Mouse (Mus musculus) kidney, adult 18-20 months (tissue): ENCODE data around the gene Gstk1.

Source experiments
- DNase-seq: peaks from one replicate; pipeline ENCODE4 v3.0.0; 2021

Gene Gstk1

DNA sequence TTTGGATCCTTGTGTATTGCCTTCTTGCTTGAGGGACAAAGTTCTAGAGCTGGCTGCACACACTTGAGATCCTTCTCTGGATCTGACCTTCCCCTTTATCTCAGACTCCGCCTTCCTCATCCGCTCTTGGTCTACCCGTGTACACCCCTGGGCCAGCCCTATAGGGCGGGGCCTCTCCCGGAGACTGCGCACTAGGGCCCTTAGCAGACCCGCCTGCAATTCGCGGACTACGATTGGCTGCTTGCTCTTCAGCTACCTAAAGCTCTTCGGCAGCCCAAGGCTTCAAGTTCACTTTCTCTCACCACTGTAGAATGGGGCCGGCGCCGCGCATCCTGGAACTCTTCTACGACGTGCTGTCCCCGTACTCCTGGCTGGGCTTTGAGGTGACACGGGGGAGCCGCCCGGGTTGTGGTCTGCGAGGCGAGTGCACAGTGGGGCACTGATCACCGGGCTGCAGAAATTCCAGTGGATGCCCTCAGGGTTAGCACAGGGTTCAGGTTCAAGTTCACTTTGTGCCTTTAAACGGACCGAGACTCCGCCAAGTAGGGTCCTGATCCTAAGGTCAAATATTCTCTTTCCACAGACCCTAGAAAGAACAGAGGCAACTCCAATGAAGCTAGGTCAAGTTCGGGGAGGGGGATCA, at the start of gene Gstk1:
Gstk1 (plus strand) TSS at position 225 of the 643 bp plus-strand sequence.
- peak; percentile 86 for DNase-seq

DNA sequence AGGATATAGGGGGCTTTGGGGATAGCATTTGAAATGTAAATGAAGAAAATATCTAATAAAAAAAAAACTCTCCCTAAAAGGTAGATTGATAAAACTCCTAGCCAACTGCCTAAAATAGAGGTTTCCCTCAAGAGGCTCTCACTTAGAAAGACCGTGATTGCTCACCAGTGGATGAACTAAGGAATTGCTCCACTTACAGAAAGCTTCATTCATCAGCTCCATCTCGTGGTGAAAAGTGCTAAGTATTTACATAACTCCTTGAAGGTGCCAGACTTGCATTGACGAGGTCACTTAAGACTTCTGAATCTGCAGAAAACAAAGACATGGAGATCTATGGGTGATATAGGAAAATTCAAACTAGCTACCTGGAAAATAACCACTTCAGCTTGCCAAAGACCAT, 48.0 kb upstream of the Gstk1 start:
- DNase-seq: no peak

DNA sequence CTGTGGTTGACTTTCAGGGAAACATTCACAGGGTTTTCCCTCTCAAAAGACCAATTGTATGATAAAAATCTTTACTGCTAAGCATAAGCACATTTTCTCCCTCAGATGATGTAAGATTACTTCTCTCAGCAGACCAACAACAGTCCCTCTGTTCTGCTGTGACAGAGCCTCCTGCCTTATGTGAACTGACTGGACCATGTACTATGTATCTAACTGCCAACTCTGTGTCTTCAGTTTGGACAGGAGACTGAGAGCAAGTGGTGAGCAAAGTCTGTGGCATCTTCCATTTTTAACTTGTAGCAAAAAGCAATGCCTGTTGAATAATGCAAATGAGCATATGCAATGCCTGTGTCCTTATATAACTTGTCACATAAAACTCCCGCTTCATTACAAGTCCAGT, 46.2 kb upstream of the Gstk1 start:
- no peak for DNase-seq

DNA sequence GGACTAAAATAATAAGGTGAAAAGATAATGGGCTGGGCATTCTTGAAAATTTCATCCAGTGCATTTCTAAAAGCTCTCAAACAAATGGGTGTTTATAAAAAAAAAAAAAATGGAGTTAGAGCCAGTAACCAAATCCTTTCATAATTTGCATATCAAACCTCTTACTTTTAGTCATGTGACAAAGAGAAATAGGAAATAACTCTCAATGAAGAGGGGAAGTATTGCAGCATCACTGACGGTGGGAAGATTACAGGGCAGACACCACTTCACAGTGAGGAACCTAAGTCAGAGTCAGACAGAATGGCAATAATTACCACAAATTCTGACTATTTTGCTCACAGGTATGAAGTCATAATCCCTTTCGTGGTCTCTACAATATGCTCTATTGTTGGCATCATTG, 30.7 kb upstream of the Gstk1 start, which contains the start of gene Tas2r144:
Tas2r144 (plus strand) TSS at position 301 of the 400 bp plus-strand sequence.
- DNase-seq: no peak

DNA sequence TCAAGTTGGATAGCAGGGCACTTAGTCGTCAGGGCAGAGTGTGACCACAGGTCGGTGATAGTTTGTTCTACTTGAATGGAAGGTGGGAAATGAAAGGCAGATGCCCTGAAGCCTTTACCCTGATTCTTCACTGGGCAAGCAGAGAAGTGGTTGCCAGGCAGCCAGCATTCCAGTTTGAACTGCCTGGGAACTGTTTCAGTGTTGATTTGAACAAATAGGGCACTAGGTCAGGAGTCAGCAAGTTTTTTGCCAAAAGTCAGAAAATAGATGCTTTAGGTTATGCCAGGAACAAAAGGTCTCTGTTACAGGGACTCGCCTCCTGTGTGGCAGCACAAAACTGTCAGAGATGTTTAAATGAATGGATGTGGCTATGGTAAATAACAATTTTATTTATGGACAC, 23.4 kb upstream of the Gstk1 start:
- DNase-seq: peak; percentile 33

DNA sequence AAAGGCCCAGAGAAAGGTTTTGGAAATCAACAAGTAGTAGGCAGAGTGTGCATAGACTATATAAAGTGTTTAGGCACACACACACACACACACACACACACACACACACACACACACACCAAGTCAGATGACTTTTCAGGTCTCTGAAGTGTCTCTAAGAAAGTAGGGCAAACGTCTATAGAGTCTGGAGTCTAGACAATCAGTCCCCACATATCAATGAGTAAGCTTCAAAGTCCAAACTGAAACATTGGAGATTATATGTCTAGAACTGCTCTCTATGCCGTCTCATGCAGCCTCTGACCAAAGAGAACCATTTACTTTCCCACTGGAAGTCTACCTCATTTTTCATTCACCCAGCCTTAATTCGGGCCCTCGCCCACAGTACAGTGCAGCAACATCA, 20.7 kb upstream of the Gstk1 start:
- DNase-seq: no peak

DNA sequence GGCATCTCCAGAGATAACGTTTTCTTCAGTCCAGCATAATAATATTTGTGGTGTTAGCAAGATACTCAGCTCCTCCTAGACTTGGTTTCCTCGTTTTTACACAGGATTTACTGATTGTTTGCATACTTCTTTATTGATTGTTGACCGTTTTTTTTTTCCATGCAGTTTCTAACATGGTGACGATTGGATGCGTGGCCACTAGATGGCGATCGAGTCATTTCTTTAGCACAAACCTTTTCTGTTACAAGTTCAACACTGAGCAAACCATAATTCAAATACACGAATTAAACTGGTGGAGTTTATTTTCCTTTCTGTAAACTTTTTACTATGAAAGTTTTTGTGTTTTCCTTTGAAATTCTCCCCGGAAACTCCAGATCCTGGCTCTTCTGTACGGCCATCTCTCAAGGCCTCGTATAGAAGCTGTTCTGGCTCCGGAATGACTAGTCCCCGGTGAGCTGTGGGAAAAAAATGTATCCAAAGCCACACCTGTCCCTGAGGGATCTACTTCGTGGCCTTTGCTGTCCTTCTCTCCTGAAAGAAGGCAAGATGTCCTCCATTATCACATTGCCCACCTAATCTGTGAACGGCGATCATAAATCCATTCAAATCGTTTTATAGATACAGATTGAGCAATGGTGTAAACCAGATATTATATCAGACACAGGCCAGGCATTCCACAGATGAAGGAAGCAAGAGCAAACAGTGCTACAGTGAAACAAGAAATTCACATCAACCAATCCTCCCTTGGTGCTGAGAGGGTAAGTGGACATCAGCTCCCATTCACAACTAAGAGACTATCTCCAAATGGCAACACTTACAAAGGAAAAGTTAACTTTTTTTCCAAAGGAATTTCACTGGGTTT, 18.3 kb upstream of the Gstk1 start:
- peak; percentile 75 for DNase-seq

DNA sequence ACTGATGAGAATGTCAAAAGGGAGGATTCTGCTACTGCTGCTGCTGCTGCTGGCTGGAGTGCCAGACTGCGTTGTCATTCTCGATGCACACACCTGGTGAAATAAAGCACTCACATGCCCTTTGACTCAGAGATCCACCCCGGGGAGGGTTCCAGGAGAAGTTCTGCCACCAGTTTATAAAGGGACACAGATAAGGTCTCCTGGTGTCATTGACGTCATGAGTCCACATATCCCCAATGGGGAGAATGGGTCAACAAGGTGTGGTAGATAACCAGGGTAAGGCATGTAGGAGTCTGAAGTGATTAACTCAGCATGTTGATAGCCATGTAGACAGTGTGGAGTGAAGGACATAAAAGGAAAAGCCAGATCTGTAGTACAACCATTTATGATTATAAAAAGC, 16.1 kb upstream of the Gstk1 start:
- DNase-seq: no peak

DNA sequence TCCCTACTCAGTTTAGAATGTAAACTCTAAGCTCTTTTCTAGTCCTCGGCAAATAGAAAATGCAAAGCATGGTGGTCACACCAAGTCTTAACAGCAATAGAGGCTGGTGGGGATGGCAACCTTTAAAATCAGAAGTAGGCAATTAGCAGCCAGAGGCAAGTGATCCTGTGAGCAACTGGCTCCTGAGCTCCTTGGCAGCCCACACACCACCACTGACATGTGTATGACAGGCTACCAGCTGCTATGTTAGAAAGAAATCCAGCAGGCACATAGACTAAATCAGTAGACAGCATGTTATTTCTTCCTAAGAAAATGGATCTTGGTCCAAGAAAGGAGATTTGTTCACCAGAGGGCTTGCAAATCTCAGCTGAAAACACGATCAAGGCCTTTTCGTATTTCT, 14.5 kb upstream of the Gstk1 start:
- DNase-seq: no peak

DNA sequence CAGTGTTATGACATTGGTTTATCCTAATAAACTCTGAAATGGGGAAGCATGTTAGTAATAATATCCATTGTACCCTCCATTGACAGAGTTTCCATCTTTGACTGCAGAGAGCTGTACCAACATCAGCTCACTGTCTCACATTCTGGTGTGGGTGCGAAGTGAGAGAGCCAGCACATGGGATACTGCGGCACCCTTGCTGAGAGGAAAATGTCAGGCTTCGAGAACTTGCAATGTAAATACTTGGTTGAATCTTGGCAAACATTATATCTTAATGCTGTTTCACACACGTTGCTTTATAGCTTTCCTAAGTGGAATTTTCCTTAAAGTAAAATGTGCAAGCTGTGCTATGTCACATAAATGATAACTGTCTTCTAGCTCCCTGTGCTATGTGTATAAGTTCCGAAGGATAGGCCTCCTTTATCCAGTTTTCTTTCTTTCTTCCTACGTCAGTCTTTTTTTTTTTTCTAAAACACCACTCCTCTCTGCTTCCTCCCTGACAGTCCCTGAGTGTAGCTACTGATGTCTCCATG, 8.4 kb upstream of the Gstk1 start:
- no peak for DNase-seq

DNA sequence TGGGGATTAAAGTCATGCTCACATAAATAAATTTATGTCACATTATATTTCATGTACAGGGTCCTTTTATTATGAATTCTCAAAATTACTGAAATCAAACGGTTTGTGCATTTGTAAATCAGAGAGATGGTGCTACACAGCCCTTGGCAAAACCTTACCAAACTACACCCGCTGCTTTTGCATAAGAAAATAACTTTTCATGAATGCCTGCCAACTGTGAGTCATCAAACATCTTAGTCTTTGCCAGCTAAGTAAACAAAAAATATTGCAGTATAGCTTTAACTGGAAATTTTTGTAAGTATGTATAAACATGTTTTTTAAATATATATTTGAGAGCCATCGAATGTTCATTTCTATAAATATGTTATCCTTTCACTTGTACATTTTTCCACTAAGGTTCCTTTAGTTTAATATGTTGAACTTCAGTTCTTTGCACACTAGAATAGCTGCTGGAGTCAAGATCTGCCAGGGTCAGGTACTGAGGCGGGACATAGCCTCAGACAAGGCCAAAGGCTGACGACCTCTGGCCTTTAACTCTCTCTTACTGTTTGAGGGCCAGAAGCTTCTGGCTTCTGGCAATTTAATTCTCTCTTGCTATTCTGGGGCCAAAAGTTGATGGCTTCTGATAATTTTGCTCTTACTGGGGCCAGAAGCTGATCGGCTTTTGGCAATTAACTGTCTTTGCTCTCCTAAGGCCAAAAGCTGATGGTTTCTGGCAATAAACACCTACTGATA, 4.3 kb upstream of the Gstk1 start:
- DNase-seq: no peak

DNA sequence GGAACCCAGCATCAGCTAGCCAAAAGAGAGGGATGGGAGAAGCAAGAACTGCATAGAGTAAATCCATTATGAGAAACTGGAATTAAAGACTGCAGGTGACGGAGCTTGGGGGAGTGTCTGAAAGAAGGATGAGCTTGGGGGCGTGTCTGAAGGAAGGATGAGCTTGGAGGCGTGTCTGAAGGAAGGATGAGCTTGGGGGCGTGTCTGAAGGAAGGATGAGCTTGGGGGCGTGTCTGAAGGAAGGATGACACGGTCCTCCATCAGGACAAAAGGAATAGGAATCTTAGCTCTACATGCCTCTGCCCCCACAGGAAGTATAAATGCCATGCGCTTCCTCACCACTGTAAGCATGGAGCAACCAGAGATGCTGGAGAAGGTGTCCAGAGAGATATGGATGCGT, 1.4 kb downstream of the Gstk1 start:
- DNase-seq: peak; percentile 22

DNA sequence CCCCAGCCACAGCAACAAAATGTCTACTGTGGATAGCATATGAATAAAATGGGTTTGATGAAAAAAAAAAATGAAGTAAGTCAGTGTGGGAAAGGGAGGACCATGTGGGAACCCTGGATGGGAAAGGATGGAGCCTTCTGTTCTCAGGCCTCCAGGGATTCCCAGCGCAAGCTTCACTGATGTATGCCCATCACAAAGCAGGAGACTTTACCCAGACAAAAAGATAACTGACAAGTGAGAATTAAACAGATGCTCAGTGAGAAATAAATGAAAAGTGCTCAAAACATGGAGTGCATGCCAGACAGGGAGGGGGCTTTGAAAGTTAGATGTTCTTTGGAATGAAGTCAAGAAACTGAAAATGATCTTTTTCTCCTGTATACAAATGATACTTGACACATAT, 2.2 kb downstream of the Gstk1 start:
- no peak for DNase-seq

DNA sequence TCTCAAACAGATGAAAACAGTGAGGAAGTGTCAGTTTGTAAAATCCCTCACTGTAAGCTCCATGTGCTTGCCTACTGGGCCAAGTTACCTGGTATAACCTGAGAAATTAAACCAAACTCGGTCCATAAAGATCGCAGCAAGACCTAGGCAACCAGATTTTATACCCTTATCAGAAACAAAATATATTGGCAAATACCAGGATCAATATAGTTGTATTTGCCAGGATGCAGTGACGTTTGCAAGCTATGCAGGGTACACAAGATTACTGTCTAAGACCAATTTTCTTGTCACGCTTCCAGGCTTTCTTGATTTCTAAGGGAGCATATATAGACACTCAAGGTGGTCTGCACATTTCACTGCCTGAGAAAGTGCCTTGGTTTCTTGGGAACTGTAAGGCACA, 6.1 kb downstream of the Gstk1 start:
- DNase-seq: no peak

DNA sequence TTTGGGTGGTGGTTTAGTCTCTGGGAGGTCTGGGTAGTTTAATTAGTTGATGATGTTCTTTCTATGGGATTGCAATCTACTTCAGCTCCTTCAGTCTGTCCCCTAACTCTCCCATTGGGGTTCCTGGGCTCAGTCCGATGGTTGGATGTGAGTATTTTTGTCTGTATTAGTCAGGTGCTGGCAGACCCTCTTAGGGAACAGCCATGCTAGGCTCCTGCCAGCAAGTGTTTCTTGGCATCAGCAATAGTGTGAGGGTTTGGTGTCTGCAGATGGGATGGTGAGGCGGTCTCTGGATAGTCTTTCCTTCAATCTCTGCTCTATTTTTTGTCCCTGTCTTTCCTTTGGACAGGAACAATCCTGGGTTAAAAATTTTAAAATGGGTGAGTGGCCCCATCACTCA, 7.4 kb downstream of the Gstk1 start:
- DNase-seq: no peak

DNA sequence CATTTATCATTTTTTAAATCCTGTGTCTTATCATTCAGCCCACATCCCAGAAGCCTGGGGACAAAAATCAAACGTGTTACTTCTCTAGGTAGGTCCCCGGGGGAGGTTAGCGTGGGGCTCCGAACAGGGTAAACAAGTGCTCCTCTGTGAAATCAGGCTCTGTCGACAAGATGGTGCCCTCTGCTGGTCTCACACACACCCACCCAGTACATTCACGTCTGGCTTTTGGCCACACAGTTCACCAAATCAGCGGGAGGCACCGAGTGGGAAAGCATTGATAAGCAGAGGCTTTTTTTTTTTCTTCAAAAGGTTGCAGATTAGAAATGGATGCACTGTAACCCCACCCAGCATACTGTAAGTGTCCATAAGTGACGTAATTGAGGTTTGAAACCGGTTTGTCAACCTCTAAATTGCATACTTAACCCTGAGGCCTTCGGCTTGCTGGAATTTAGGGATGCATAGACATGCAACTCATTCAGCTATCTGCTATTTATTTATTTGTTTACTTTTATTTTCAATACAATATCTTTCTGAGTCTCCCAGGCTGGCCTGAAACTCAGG, 11.6 kb downstream of the Gstk1 start:
- peak; percentile 73 for DNase-seq

DNA sequence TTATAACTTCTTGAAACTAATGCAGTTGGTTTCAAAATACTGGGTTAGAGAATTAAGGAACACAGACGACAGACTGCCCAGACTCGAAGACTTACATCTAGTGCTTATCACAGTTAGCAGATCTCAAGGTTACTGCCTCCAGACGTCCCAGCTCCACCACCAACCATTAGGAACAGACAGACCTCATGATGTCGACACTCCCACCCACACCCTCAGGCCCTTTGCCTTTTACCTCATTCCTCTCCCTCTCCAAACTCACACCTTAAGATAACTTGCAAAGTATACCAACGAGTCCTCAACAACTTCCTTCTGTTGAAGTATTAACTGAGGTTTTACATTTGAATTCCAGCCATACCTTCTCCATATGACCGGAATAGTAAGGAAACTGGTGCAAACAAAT, 14.7 kb downstream of the Gstk1 start:
- no peak for DNase-seq

DNA sequence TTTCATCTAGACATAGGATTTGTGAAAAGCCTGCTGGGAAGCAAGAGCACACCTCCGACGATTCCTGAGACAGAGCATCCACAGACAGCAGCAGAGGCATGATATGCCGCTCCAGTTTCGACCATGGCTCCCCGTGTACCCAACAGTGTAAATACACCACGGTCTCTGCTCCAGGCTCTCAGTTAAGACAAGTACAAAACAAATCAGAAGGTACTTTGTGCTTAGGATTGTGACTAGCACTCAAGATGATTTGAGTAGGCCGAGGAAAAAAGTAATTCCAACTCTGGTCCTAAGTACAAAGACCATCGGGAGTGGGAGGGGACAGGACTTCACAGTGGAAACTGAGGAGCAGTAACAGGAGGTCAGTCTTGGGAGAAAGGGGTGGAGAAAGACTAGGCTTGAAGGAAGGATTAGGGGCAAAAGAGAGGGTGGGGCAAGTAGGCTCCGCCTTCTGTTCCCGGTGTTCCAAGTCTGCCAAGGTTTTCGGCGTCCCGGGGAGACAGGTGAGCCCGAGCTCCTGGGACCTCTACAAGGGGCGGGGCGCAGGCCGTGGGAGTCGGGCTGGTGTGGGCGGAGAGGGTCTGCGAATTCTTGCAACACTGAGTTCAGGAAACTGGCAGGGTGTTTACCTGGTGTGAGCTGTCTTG, 15.9 kb downstream of the Gstk1 start, which contains the start of gene Tmem139:
Tmem139 (plus strand) TSS at position 447 of the 647 bp plus-strand sequence.
- peak; percentile 80 for DNase-seq

DNA sequence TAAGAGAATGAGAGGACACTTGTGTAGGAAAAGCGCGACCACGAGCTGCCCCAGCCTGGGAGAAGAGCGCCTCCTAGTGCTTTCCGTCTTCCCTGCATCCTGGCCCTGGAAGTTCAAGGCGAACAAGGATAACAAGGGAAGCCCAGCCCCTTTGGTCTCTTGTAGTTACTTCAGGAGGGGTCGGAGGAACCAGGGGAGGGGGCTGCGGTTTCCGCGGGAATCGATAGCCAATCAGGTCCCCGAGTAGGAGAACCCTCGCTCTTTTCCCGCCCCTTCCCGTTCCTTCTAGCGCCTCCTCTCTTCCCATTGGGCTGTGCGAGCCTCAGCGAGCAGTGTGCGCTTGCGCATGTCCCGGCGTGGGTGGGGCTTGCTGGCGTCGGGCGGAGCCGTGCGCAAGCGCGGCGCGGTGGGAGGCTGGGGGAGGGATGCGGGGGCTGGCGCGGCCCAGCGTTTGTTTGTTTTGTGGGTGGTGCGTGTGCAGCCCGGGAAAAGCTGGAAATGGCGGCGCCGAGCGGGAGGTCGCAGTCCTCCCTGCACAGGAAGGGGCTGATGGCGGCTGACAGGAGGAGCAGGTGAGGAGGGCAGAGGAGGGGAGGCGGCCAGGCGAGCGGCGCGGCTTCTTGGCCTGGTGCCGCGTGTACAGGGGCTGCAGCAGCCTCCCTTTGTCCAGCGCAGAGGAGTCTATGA, 19.0 kb downstream of the Gstk1 start, which contains the start of gene Casp2:
Casp2 (plus strand) TSS at position 360 of the 687 bp plus-strand sequence.
- DNase-seq: peak; percentile 97

DNA sequence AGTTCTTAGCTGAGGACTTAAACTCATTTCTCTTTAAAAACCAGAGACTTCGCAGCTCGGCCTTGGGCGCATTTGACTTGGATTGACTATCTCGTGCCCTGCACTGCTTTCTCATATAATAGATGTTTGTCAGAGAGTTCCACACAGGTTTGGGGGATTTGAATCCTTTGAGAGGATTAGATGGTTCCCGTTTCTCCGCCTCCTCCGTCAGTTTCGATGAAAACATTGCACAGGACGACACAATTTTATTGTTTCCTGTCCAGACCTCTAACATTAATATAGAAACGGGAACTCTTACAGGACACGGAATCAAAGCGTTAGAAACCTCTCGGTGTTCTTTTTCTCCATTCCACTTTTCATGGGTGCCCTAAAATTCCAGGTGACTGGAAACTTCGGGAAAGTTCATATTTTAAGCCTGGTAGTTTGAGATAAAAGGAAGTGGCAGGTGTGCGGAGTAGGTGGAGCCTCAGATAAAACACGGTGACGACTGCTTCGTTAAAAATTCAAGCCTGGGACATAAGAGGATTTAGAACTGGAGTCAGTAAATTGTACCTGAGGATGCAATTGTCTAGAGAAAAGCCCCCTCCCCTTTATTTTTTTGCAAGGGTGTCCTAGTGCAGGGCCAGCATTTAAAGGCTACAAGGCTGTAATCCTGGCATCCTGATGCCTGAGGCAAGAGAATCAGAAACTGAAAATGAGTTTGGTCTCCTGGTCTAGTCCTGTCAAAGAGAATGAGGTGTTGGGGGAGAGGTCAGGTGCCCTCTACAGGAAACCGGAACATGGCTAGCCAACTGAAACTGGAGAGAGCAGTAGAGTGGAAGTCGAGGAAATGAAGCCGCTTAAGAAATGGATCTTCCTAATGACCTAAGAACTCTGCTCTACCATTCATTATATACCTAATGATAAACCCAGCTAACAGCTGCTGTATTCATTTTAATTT, 19.9 kb downstream of the Gstk1 start:
- DNase-seq: no peak

DNA sequence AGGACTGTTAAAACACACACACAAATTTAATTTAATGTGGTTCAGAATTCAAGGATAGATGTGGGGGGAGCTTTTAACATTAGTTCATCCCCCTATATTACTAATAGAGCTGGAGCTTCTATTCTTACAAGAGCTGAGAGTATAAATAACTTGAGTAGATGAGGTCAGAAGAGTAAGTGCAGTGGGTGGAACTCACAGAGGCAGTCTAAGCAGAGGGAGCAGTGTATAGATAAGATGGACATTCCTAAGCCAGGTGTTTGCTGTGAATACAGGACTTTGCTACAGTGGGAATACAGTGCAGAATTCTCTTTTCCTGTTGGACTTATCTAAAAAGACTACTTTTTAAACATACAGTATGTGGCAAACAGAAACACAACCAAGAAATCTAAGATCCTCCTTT, 25.1 kb downstream of the Gstk1 start:
- DNase-seq: no peak
